Mouse (Mus musculus): ENCODE results near the gene Zfp13. TPM values are rescaled to one million over a fixed set of nuclear protein-coding genes. Genes with fewer than 3 reads are reported as not detected.
"Not testable (repeated sequence)": the region's sequence is repeated elsewhere in the genome, so short reads cannot be mapped to it uniquely, and the experiment has no call there.

The Zfp13 gene
- polyA plus RNA-seq, 1 experiment: 2.9 TPM

GRCm38 (mm10) chr17:23533591-23534490 lies 65.4 kb downstream of the Zfp13 start:
- H3K36me3 ChIP-seq (ENCODE audit: control insufficient read depth, insufficient read depth, low read length); H3K4me3 ChIP-seq (ENCODE audit: extremely low read depth, insufficient read depth, insufficient read length); DNase-seq (ENCODE audit: low read depth in 1 of 2, low spot score in 2 of 2); H3K27ac ChIP-seq (ENCODE audit: insufficient read depth, low read length); H3K4me1 ChIP-seq (ENCODE audit: control insufficient read depth, insufficient read depth, insufficient read length): not testable (repeated sequence)
- peaks cover 12% of the 10 kb centered on the region for H3K27me3 ChIP-seq (ENCODE audit: control insufficient read depth, insufficient read depth, low read length)
- 13% methylated on average over 11 of the region's 23 CpGs for WGBS

GRCm38 (mm10) chr17:23531408-23531807 lies 67.9 kb downstream of the Zfp13 start:
- H3K4me3 ChIP-seq (ENCODE audit: extremely low read depth, insufficient read depth, insufficient read length); DNase-seq (ENCODE audit: low read depth in 1 of 2, low spot score in 2 of 2); H3K4me1 ChIP-seq (ENCODE audit: control insufficient read depth, insufficient read depth, insufficient read length); H3K27me3 ChIP-seq (ENCODE audit: control insufficient read depth, insufficient read depth, low read length); H3K36me3 ChIP-seq (ENCODE audit: control insufficient read depth, insufficient read depth, low read length); H3K27ac ChIP-seq (ENCODE audit: insufficient read depth, low read length): not testable (repeated sequence)
- WGBS: 31% methylated on average over 1 of the region's 1 CpGs

Other genes starting within 250 kb of the Zfp13 start
- not detected in 2 replicates for gene Vmn2r116, start 214.9 kb downstream of the Zfp13 start, polyA plus RNA-seq (2012; rRNA removed)
- not detected in 2 replicates for gene Vmn2r117, start 119.8 kb downstream of the Zfp13 start, polyA plus RNA-seq (2012; rRNA removed)
- 11.8 and 17.2 TPM in 2 replicates for gene Zfp213, start 35.2 kb downstream of the Zfp13 start, polyA plus RNA-seq (2012; rRNA removed)
- gene Zscan10, start 1.4 kb upstream of the Zfp13 start, polyA plus RNA-seq (2012; rRNA removed): 0.06 TPM in 1 of 2 replicates, not detected in the other
- 1.3 and 2.0 TPM in 2 replicates for gene Mmp25, start 45.8 kb upstream of the Zfp13 start, polyA plus RNA-seq (2012; rRNA removed)
- gene Bicdl2, start 61.0 kb upstream of the Zfp13 start, polyA plus RNA-seq (2012; rRNA removed): 0.16 and 0.25 TPM in 2 replicates
- gene Hcfc1r1, start 74.1 kb upstream of the Zfp13 start, polyA plus RNA-seq (2012; rRNA removed): 75.0 and 90.8 TPM in 2 replicates
- 24.8 and 31.1 TPM in 2 replicates for gene Thoc6, start 74.4 kb upstream of the Zfp13 start, polyA plus RNA-seq (2012; rRNA removed)
- 3.8 and 4.9 TPM in 2 replicates for gene Tnfrsf12a, start 78.0 kb upstream of the Zfp13 start, polyA plus RNA-seq (2012; rRNA removed)
- gene Cldn6, start 79.8 kb upstream of the Zfp13 start, polyA plus RNA-seq (2012; rRNA removed): 0.18 and 0.32 TPM in 2 replicates
- 0.15 and 0.19 TPM in 2 replicates for gene Cldn9, start 84.5 kb upstream of the Zfp13 start, polyA plus RNA-seq (2012; rRNA removed)
- gene 1520401A03Rik, start 123.3 kb upstream of the Zfp13 start, polyA plus RNA-seq (2012; rRNA removed): not detected in 2 replicates
- 48.3 and 74.8 TPM in 2 replicates for gene Pkmyt1, start 126.8 kb upstream of the Zfp13 start, polyA plus RNA-seq (2012; rRNA removed)
- gene Paqr4, start 141.4 kb upstream of the Zfp13 start, polyA plus RNA-seq (2012; rRNA removed): 13.8 and 22.0 TPM in 2 replicates
- 0.65 and 0.92 TPM in 2 replicates for gene Kremen2, start 146.3 kb upstream of the Zfp13 start, polyA plus RNA-seq (2012; rRNA removed)
- gene Flywch1, start 172.1 kb upstream of the Zfp13 start, polyA plus RNA-seq (2012; rRNA removed): 17.4 and 21.2 TPM in 2 replicates
- 1.4 and 1.5 TPM in 2 replicates for gene Flywch2, start 186.6 kb upstream of the Zfp13 start, polyA plus RNA-seq (2012; rRNA removed)
- 601 and 671 TPM in 2 replicates for gene Srrm2, start 191.0 kb upstream of the Zfp13 start, polyA plus RNA-seq (2012; rRNA removed)
- gene Elob, start 229.6 kb upstream of the Zfp13 start, polyA plus RNA-seq (2012; rRNA removed): 237 and 329 TPM in 2 replicates
- gene Prss33, start 236.6 kb upstream of the Zfp13 start, polyA plus RNA-seq (2012; rRNA removed): 0.08 and 0.09 TPM in 2 replicates
- 0.14 TPM in 1 of 2 replicates, not detected in the other for gene Prss32, start 244.4 kb upstream of the Zfp13 start, polyA plus RNA-seq (2012; rRNA removed)
- gene Prss41, start 244.7 kb upstream of the Zfp13 start, polyA plus RNA-seq (2012; rRNA removed): 0.18 and 0.32 TPM in 2 replicates

Measured in spleen, adult 2 months (tissue).